Mouse (Mus musculus): ENCODE data around the gene Cdh22. TPM values are rescaled to one million over a fixed set of nuclear protein-coding genes. Genes with fewer than 3 reads are reported as not detected.

Gene Cdh22
- total RNA-seq, 2 experiments from 2014 or later, result 50.3 to 58.7 TPM

DNA sequence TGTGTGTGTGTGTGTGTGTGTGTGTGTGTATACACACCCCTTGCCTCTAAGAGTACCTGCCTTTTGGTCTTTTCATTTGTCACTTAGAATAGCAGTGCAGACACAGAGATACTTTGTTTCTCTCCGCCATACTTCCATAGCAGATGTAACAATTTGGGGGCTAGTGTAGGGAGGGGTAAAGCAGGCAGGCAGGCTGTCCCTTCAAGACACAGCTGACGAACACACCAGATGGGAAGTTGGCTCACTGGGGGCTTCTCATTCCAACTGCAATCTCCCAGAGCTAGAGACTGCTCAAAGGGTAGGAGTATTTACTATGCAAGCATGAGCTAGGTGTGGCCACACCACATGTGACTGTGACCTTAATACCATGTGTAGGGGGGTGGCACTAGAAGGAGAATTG lies 165.8 kb downstream of the Cdh22 start:
- intact Hi-C loops (cut with DNase I), result no loop called here
- peak in 1 of 2 experiments; percentile 18 for DNase-seq (ENCODE audit: low spot score in 2 of 2)

DNA sequence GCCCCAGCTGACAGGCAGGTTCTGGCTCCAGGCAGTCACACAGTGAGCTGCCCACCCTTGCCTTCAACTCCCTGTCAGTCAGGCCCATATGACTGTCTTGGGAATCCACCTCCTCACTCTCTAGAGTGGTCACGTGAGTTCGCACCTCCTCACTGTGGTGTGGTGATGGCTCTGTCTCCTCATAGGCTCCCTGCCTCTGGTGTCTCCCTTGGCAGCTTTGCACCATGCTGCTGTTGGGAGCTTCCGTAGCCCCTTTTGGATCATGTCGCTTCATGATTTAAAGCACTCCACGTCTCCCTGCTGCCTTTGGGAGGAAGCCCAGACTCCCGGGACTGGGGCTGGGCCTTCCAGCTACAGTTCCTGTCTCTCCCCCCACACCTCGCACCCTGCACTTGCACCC lies 170.2 kb downstream of the Cdh22 start:
- intact Hi-C loops (cut with DNase I), result no loop called here
- DNase-seq (ENCODE audit: low spot score in 2 of 2), result peak; percentile 64 to 72

DNA sequence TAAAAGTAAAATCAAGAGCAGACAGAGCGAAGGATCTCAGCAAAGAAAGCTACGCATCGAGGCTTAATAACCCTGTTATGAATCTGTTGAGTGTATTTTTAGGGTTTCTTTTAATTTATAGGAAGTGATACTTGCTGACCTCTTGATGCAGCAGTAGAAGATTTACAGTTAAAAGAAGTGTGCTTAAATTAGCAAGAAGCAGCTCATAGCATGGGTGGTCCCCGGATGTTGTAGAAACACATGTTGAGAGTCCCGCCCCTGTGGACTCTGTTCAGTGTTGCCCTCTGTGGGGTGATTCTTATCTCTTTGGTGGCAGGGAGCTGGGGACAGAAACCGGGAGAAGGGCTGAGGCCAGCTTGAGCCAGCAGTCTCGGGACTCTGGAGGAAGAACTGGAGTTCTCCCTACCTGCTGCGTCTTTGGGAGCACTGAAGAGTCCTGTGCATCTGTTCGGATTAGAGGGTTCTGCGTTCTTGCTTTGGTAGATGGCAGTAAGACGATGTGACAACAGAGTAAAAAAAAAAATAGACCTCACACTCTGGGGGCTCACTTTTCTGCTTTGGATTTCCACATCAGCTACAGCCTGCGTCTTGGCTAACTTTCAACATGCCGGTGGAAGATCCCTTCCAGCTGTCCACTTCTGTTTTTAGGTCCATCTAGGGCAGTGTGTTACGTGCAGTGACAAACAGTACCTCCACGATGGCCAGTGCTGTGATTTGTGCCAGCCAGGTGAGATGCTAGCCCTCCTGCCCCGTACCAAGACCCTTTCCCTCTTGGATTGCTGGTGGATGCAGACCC lies 172.8 kb downstream of the Cdh22 start:
- DNase-seq (ENCODE audit: low spot score in 2 of 2), result no peak
- intact Hi-C loops (cut with DNase I), result no loop called here

Other genes with a start within 250 kb of the Cdh22 start
- 10 to 100 TPM; 41.4 to 66.1 TPM for gene Ncoa5, start 200.0 kb downstream of the Cdh22 start, total RNA-seq (2021)
- 1 to 10 TPM; 1.0 to 1.6 TPM for gene Cd40, start 179.2 kb downstream of the Cdh22 start, total RNA-seq (2021)
- gene 1700025C18Rik, start 144.1 kb downstream of the Cdh22 start, total RNA-seq (2021), result not detected
- gene Slc35c2, start 53.0 kb upstream of the Cdh22 start, total RNA-seq (2021), result 10 to 100 TPM; 52.9 to 56.8 TPM
- gene Elmo2, start 91.6 kb upstream of the Cdh22 start, total RNA-seq (2021), result 100 to 1,000 TPM; 160 to 161 TPM
- gene Zfp663, start 133.9 kb upstream of the Cdh22 start, total RNA-seq (2021), result not detected
- 10 to 100 TPM; 13.2 to 15.4 TPM for gene Zfp334, start 153.4 kb upstream of the Cdh22 start, total RNA-seq (2021)
- not detected for gene Ocstamp, start 165.6 kb upstream of the Cdh22 start, total RNA-seq (2021)
- 10 to 100 TPM; 14.1 to 17.0 TPM for gene Slc13a3, start 238.4 kb upstream of the Cdh22 start, total RNA-seq (2021)